Mouse (Mus musculus) heart, embryonic 11.5 days (tissue): ENCODE results near the gene Ttc25. TPM values are rescaled to one million over a fixed set of nuclear protein-coding genes. Genes with fewer than 3 reads are reported as not detected.

ENCODE experiments used
- ATAC-seq: fragments of 200-750 bp; cut with Nextera tagmentation; replicated peaks from 2 replicates; pipeline ENCODE4 v1.8.0; 2017; ENCODE audit warnings: moderate library complexity; ENCODE audit not compliant: insufficient number of reproducible peaks, low FRiP score, low TSS enrichment
- H3K27ac ChIP-seq: fragments of 300-500 bp; sonication (generic); 2 replicates; pipeline ENCODE4 v1.5.1; 2014; ENCODE audit warnings: mild to moderate bottlenecking, low read depth, low read length
- H3K27me3 ChIP-seq: fragments of 300-500 bp; sonication (generic); 2 replicates; pipeline ENCODE4 v1.6.1; 2014; ENCODE audit warnings: mild to moderate bottlenecking, low read length, mixed read lengths; ENCODE audit not compliant: control insufficient read depth, insufficient read depth
- H3K36me3 ChIP-seq: fragments of 300-500 bp; sonication (generic); 2 replicates; pipeline ENCODE4 v1.6.1; 2014; ENCODE audit warnings: mild to moderate bottlenecking, low read length, moderate library complexity, mixed read lengths; ENCODE audit not compliant: control insufficient read depth, insufficient read depth
- H3K4me1 ChIP-seq: fragments of 300-500 bp; sonication (generic); 2 replicates; pipeline ENCODE4 v1.6.1; 2014; ENCODE audit warnings: low read length; ENCODE audit not compliant: control insufficient read depth, insufficient read depth
- H3K4me2 ChIP-seq: fragments of 300-500 bp; sonication (generic); 2 replicates; pipeline ENCODE4 v1.6.1; 2014; ENCODE audit warnings: mild to moderate bottlenecking, moderate library complexity
- H3K4me3 ChIP-seq: fragments of 300-500 bp; sonication (generic); 2 replicates; pipeline ENCODE4 v1.5.1; 2014; ENCODE audit warnings: low read depth, low read length
- H3K9ac ChIP-seq: fragments of 300-500 bp; sonication (generic); 2 replicates; pipeline ENCODE4 v1.6.1; 2014; ENCODE audit warnings: mild to moderate bottlenecking, low read depth, low read length, moderate library complexity
- H3K9me3 ChIP-seq: fragments of 300-500 bp; sonication (generic); replicated peaks from 2 replicates; pipeline ENCODE4 v1.6.1; 2016; ENCODE audit warnings: low read length; ENCODE audit not compliant: control insufficient read depth
- WGBS: fragments of 180-500 bp; shearing (Covaris S2); extraction: QIAGEN DNeasy Blood & Tissue Kit; methylation state at CpG from one replicate; pipeline ENCODE4 v1.1.7; 2014; ENCODE audit not compliant: insufficient replicate concordance; 5-methylcytosine and 5-hydroxymethylcytosine counted together
- polyA plus RNA-seq: library from polyadenylated mRNA; unstranded; fragments of >200 nt; fragmentation: Nextera tagmentation; extraction: Ambion mirVana; gene quantifications from 2 replicates; pipeline ENCODE4 v1.2.1, GENCODE M21; 2014

Ttc25 gene
- polyA plus RNA-seq, 1 experiment from 2014 or later, result 0.31 TPM

DNA sequence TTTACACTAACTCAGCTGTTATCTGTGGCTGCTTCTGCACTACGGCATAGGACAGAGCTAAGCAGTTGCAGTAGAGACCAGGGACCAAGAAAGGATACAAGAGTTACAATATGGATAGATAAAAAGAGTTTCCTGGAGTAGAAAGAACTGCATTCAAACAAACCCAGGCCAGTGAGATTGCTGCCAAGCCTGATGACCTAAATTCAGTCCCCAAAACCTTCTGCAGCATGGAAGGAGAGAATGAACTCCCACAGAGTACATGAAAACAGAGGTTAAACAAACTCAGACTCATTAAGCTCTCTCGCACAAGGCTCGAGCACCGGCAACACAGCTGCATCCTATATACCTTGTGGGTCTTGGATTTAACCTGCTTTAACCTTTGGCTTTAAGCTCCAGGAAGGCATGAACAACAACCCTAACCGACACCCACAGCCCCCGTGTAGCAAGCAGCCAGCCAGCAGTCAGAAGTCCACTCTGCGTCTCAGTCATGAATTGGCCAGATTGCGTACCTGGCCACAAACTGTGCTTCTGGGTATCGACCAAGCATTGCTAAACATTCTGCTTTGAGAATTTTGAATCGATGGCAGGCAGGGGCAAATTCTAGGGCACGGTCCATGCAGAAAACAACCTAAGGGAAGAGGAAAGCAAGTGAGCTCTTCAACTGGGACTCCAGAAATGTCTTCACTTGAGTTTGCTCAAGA, 47.1 kb downstream of the Ttc25 start:
- ATAC-seq, result no peak
- 90% methylated on average over 11 of the region's 11 CpGs for WGBS

DNA sequence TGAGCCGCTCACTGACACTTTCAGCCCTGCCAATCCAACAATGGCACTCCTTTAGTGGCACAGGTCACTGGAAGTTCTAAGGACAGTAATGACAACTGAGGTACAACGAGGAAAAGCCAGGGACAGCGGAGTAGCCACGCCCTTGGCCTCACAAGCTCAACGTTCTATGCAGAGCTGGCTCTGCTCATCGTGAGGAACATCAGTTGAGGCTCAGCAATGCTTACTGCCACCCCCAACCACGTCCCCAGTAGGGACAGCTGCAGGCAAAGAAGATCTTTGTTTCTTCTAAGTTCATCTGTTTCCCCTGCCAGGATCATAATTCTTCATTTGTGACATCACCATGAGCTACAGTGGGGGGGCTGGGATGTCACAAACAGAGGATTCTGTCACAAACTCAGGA, 49.2 kb downstream of the Ttc25 start:
- H3K36me3 ChIP-seq, result peaks cover 50% of the 10 kb centered on the region
- no peaks in the 10 kb centered on the region for H3K9me3 ChIP-seq
- H3K27me3 ChIP-seq, result no peaks in the 10 kb centered on the region
- whole genome bisulfite sequencing, result 90% methylated on average over 7 of the region's 7 CpGs
- no peak overlapping the region for H3K27ac ChIP-seq
- no peak overlapping the region for H3K4me2 ChIP-seq
- H3K4me3 ChIP-seq, result no peak overlapping the region
- H3K4me1 ChIP-seq, result peaks cover 3% of the 10 kb centered on the region; the same call in 1 of the 2 replicates
- no peak overlapping the region for H3K9ac ChIP-seq
- no peak for ATAC-seq

More for the DNA sequence above, 47.1 kb downstream of the Ttc25 start:
- Histone ChIP-seq H3K27ac (no peak overlapping the region), H3K4me3 (no peak overlapping the region), H3K36me3 (peaks cover 48% of the 10 kb centered on the region), H3K9me3 (no peaks in the 10 kb centered on the region), H3K4me1 (peaks cover 3% of the 10 kb centered on the region; the same call in 1 of the 2 replicates), H3K9ac (no peak overlapping the region), H3K4me2 (no peak overlapping the region), H3K27me3 (no peaks in the 10 kb centered on the region)

DNA sequence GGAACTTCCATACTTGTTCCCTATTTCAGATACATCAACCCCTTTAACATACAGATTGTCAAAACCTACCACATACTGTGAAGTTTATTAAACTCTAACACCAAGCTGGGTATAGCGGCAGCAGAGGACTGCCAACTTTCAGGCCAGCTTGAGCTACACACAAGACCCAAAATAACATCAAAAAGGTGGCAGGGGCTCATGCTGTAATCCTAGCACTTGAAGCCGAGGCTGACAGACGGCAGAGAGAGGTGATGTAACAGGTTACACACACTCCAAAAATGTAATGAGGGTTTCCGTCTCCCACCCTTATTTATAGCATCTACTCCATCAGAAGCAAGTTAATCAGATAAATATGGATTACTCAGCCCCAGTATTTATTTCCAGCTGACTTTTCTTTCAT, 50.1 kb downstream of the Ttc25 start:
- H3K4me1 ChIP-seq, result peaks cover 3% of the 10 kb centered on the region; the same call in 1 of the 2 replicates
- no peaks in the 10 kb centered on the region for H3K9me3 ChIP-seq
- no peak overlapping the region for H3K9ac ChIP-seq
- H3K4me3 ChIP-seq, result no peak overlapping the region
- H3K27me3 ChIP-seq, result no peaks in the 10 kb centered on the region
- H3K36me3 ChIP-seq, result peaks cover 51% of the 10 kb centered on the region
- H3K27ac ChIP-seq, result no peak overlapping the region
- WGBS, result 60% methylated on average over 4 of the region's 4 CpGs
- no peak for ATAC-seq
- H3K4me2 ChIP-seq, result no peak overlapping the region

DNA sequence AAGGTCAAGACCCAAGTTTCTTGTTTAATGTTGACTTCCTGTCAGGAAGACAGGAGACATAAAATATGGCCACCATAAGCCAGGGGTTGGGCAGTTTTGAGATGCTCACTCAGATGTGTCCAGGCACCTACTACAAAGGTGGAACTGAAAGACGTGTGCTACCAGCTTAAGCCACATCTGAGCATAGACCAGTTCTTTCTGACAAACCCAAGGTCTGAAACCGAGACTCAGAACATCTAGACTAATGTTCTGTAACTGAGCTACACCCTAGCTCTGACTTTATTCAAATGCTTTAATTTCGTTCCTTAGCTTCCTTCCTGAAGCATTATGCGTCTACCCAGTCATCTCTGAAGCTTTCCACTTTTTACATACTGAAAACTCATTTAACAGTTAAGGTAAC, 52.7 kb downstream of the Ttc25 start:
- Histone ChIP-seq H3K27me3 (no peaks in the 10 kb centered on the region), H3K4me3 (no peak overlapping the region), H3K4me1 (peaks cover 3% of the 10 kb centered on the region; the same call in 1 of the 2 replicates), H3K9ac (no peak overlapping the region), H3K27ac (no peak overlapping the region), H3K9me3 (no peaks in the 10 kb centered on the region), H3K36me3 (peaks cover 32% of the 10 kb centered on the region), H3K4me2 (no peak overlapping the region)
- no peak for ATAC-seq
- 87% methylated on average over 4 of the region's 4 CpGs for WGBS

DNA sequence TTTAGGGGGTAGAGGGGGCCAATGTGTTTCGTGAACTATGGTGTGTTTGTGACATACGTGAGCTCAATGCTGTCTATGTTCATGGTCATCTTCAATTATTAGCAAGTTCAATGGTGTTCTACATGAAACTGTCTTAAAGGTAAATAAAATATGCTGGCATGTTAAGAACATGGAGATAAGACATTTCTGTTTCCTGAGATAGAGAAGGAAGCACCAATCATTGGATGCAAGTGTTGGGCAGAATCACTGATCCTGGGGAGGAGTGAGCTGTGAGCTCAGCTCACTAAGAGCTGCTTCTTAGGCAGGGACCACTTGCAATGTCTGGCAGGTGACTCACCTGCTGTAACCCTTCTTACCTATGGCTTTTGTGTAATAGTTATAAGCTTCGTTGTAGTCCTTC, 56.0 kb downstream of the Ttc25 start:
- no peak overlapping the region for H3K9ac ChIP-seq
- WGBS, result 96% methylated on average over 3 of the region's 3 CpGs
- no peaks in the 10 kb centered on the region for H3K9me3 ChIP-seq
- H3K27me3 ChIP-seq, result no peaks in the 10 kb centered on the region
- H3K27ac ChIP-seq, result no peak overlapping the region
- no peak for ATAC-seq
- no peak overlapping the region for H3K4me3 ChIP-seq
- H3K4me1 ChIP-seq, result peaks cover 12% of the 10 kb centered on the region
- no peak overlapping the region for H3K4me2 ChIP-seq
- peaks cover 26% of the 10 kb centered on the region for H3K36me3 ChIP-seq

DNA sequence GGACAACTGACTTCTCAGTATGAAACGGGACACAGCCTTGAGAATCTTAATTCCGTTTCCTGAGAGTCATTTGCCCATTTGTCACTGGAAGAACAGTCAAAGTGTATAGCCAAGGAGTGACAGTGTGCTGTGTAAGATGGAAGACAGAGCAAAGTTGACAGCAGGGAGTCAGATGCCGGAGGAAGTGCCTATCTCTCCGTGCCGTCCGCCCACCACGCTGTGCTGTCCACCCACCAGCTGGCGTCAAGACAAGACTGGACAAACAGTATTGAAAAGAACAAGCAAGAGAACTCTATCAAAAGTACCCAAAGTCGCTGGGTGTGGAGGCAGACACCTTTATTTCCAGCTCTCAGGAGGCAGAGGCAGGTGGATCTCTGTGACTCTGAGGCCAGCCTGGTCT, 57.7 kb downstream of the Ttc25 start:
- Histone ChIP-seq H3K4me1 (peaks cover 12% of the 10 kb centered on the region), H3K4me3 (no peak overlapping the region), H3K4me2 (no peak overlapping the region), H3K9me3 (no peaks in the 10 kb centered on the region), H3K36me3 (peaks cover 21% of the 10 kb centered on the region), H3K9ac (no peak overlapping the region), H3K27ac (no peak overlapping the region), H3K27me3 (no peaks in the 10 kb centered on the region)
- ATAC-seq, result no peak
- WGBS, result 60% methylated on average over 9 of the region's 9 CpGs

DNA sequence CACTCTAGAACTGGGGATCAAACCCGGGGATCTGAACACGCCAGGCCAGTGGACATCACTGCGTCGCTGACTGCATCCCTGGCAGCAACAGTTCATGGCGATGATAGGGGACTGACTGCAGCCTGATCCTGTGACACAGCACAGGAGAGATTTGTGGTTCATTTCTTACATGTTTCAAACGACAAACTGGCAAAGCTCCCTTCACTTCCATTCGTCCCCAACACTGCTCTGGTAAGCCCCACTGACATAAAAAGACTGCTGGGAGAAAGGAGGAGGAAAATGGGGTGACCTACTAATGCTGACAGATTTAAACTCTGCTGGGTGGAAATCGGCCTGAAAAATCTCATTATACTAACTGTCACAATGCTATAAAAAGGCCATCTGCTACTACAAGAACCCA, 58.4 kb downstream of the Ttc25 start:
- H3K4me1 ChIP-seq, result peaks cover 12% of the 10 kb centered on the region
- H3K27ac ChIP-seq, result no peak overlapping the region
- peaks cover 15% of the 10 kb centered on the region for H3K36me3 ChIP-seq
- no peaks in the 10 kb centered on the region for H3K27me3 ChIP-seq
- H3K9me3 ChIP-seq, result no peaks in the 10 kb centered on the region
- 73% methylated on average over 8 of the region's 8 CpGs for WGBS
- H3K4me3 ChIP-seq, result no peak overlapping the region
- no peak overlapping the region for H3K4me2 ChIP-seq
- ATAC-seq, result no peak
- no peak overlapping the region for H3K9ac ChIP-seq

DNA sequence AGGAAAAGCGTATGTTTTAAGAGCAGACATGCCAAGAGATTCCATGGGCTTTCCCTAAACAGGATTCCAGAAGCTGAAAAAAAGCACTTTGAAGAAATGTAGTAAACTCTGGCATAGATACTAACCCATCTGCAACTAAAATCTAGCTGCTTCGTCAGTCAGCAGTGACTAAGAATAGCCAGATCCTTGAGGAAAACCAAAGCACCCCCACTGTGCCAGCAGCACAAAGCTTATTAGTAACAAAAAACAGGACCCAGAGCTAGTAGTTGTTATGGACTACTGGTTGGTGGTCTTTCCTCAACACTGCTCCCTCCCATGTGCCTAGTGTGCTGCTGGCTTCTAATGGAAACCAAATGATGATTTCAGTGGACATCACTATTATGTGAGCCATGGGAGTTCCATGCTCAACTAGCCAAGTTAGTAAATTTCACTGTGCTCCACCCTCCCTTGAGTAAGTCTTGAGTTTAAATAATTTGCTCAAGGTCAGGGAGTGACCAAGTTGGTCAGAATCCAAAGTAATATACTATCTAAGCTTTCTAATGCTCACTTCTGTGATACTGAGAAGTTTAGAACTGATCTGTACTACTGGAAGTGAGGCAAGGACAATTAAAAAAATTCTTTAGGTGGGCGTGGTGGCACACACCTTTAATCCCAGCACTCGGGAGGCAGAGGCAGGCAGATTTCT, 59.1 kb downstream of the Ttc25 start:
- H3K4me3 ChIP-seq, result no peak overlapping the region
- no peak overlapping the region for H3K27ac ChIP-seq
- peaks cover 14% of the 10 kb centered on the region for H3K4me1 ChIP-seq
- no peak for ATAC-seq
- 80% methylated on average over 4 of the region's 4 CpGs for WGBS
- H3K27me3 ChIP-seq, result no peaks in the 10 kb centered on the region
- H3K9me3 ChIP-seq, result no peaks in the 10 kb centered on the region
- H3K9ac ChIP-seq, result no peak overlapping the region
- no peak overlapping the region for H3K4me2 ChIP-seq
- H3K36me3 ChIP-seq, result peaks cover 10% of the 10 kb centered on the region
